24 mouse cellular contexts compared by ENCODE assay signal in the genomic region with DNA sequence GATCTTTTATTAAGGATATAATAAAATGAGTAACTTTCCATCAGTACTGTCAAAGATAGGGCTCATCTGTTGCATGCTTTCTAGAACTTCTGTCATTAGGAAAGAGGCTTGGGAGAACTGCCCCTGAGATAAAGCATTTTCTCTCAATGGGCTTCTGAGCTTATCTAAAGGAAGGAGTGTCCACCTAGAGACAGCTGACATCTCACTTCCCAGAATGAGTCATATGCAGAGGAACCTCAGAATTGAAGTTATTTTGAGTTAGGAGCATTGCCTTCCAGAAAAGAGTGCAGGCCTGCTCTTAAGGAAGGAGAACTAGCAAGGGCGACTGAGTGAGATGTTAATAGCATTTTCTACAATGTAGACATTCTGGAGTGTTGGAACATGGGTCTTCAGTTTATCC. TPM values are rescaled to one million over a fixed set of nuclear protein-coding genes. Genes with fewer than 3 reads are reported as not detected.
A peak's percentile ranks its signal among the peaks of the same experiment; 100 is the strongest.
DNase-seq lines count a peak whose midpoint lies in the region; ATAC-seq and TF ChIP-seq lines count a peak whose summit lies in the region.
"Had no signal": no experiment of that assay in that cellular context is flagged by ENCODE, and none has a peak within 500 bp of the region (broad histone marks: within the 10 kb centered on the region; RNA-seq: fewer than 3 reads in every experiment).

No protein-coding gene starts in this region.

- in situ Hi-C loops in CH12.LX (cut with MboI; ENCODE audit: low pct_ligation_motif_present, low pct_unique_long_range_greater_than_20kb, low sequenced_read_pairs), result no loop called here

- no peak overlapping the region for H3K27ac ChIP-seq in heart, postnatal 0 days (ENCODE audit: low read depth)
- H3K27ac ChIP-seq in heart, adult 2 months, result no peak overlapping the region
- H3K27ac ChIP-seq in CH12.LX (ENCODE audit: insufficient read depth, low read depth), result no peak overlapping the region
- H3K27ac ChIP-seq: embryonic facial prominence, embryonic 13.5 days; embryonic facial prominence, embryonic 15.5 days; forebrain, embryonic 13.5 days; forebrain, embryonic 15.5 days had no signal

- H3K4me3 ChIP-seq in heart, postnatal 0 days (ENCODE audit: low read depth, low read length), result no peak overlapping the region
- H3K4me3 ChIP-seq in heart, adult 2 months, result no peak overlapping the region
- no peak overlapping the region for H3K4me3 ChIP-seq in CH12.LX (replicated peaks in 1 of 3; ENCODE audit: low read depth in 2 of 3, low read length in 2 of 3, poor library complexity in 1 of 3)
- H3K4me3 ChIP-seq: embryonic facial prominence, embryonic 13.5 days; embryonic facial prominence, embryonic 15.5 days; erythroblast, embryonic 14.5 days; forebrain, embryonic 13.5 days; forebrain, embryonic 15.5 days had no signal

- no peak overlapping the region for H3K4me2 ChIP-seq in heart, postnatal 0 days (ENCODE audit: low read depth, low read length)
- H3K4me2 ChIP-seq in CH12.LX (ENCODE audit: insufficient read depth, low read depth, poor library complexity, severe bottlenecking), result no peak overlapping the region
- H3K4me2 ChIP-seq: embryonic facial prominence, embryonic 13.5 days; embryonic facial prominence, embryonic 15.5 days; forebrain, embryonic 13.5 days; forebrain, embryonic 15.5 days had no signal

- H3K9me3 ChIP-seq in heart, postnatal 0 days (replicated peaks; ENCODE audit: control insufficient read depth, low read length), result no peaks in the 10 kb centered on the region
- no peaks in the 10 kb centered on the region for H3K9me3 ChIP-seq in CH12.LX (replicated peaks; ENCODE audit: low read length)
- H3K9me3 ChIP-seq: embryonic facial prominence, embryonic 13.5 days; embryonic facial prominence, embryonic 15.5 days; forebrain, embryonic 13.5 days; forebrain, embryonic 15.5 days had no signal

- no peaks in the 10 kb centered on the region for H3K79me2 ChIP-seq in heart, adult 2 months (replicated peaks; ENCODE audit: control insufficient read depth, insufficient read depth, low read length)
- no peaks in the 10 kb centered on the region for H3K79me2 ChIP-seq in CH12.LX (replicated peaks; ENCODE audit: control insufficient read depth, extremely low read depth, insufficient read depth, poor library complexity, severe bottlenecking)

- no peaks in the 10 kb centered on the region for H3K27me3 ChIP-seq in heart, postnatal 0 days (ENCODE audit: control insufficient read depth, insufficient read depth, low read length)
- H3K27me3 ChIP-seq in heart, adult 2 months (ENCODE audit: control insufficient read depth, insufficient read depth, low read length), result no peaks in the 10 kb centered on the region
- no peaks in the 10 kb centered on the region for H3K27me3 ChIP-seq in CH12.LX (replicated peaks)
- H3K27me3 ChIP-seq: embryonic facial prominence, embryonic 13.5 days; embryonic facial prominence, embryonic 15.5 days; forebrain, embryonic 13.5 days; forebrain, embryonic 15.5 days had no signal

- peak; percentile 14 for DNase-seq in heart, postnatal 0 days (ENCODE audit: low spot score)
- DNase-seq in heart, adult 2 months, result no peak
- DNase-seq in CH12.LX (ENCODE audit: extremely low read depth) (peak; percentile 31), MEL-GATA-1-ER (ENCODE audit: extremely low read depth, low read depth) (peak; percentile 67)
- no peak for DNase-seq in ovary, adult 18-20 months (ENCODE audit: low spot score)
- no peak for DNase-seq in cerebellum, postnatal 10 days
- DNase-seq in spleen, postnatal 10 days (ENCODE audit: low spot score in 2 of 2), result no peak
- DNase-seq: adrenal gland, adult 2 months; adrenal gland, postnatal 10 days; adrenal gland, postnatal 36 days; B cell, adult 2 months; cerebellum, adult 11-12 months; cerebellum, adult 2 months; cerebellum, adult 9-10 months; cerebellum, postnatal 14 days; cerebellum, postnatal 36 days; embryo, embryonic 11 days; forebrain, postnatal 0 days had no signal

- TF ChIP-seq CTCF in heart, postnatal 0 days (IDR thresholded peaks at IDR 0.05; ENCODE audit: low read depth), result no peak
- no peak for TF ChIP-seq CTCF in heart, adult 2 months (IDR thresholded peaks at IDR 0.05)
- TF ChIP-seq CTCF in CH12.LX (conservative IDR thresholded peaks at IDR 0.05 in 1 of 2, IDR thresholded peaks at IDR 0.05 in 1 of 2; ENCODE audit: low read depth in 2 of 2, low read length in 2 of 2), result no peak

- no peak overlapping the region for H3K9ac ChIP-seq in heart, postnatal 0 days (replicated peaks; ENCODE audit: low read depth, low read length)
- H3K9ac ChIP-seq in heart, adult 2 months (ENCODE audit: low read depth, low read length), result no peak overlapping the region
- H3K9ac ChIP-seq in CH12.LX (ENCODE audit: insufficient read depth, low read depth), result no peak overlapping the region
- H3K9ac ChIP-seq: embryonic facial prominence, embryonic 13.5 days; embryonic facial prominence, embryonic 15.5 days; forebrain, embryonic 13.5 days; forebrain, embryonic 15.5 days; forebrain, postnatal 0 days had no signal

- no peaks in the 10 kb centered on the region for H3K36me3 ChIP-seq in heart, postnatal 0 days (replicated peaks; ENCODE audit: control insufficient read depth, insufficient read depth, low read length)
- H3K36me3 ChIP-seq in heart, adult 2 months (ENCODE audit: control insufficient read depth, insufficient read depth, low read length), result no peaks in the 10 kb centered on the region
- H3K36me3 ChIP-seq in CH12.LX (replicated peaks in 1 of 2; ENCODE audit: control insufficient read depth in 1 of 2, insufficient read depth in 1 of 2, low read length in 1 of 2), result no peaks in the 10 kb centered on the region
- H3K36me3 ChIP-seq: embryonic facial prominence, embryonic 13.5 days; embryonic facial prominence, embryonic 15.5 days; forebrain, embryonic 15.5 days had no signal

- WGBS in heart, postnatal 0 days, result 50% methylated on average over 1 of the region's 1 CpGs
- WGBS in heart, adult 2 months, result 67% methylated on average over 1 of the region's 1 CpGs

- no peak for ATAC-seq in heart, postnatal 0 days (ENCODE audit: insufficient read depth, low read depth)
- ATAC-seq: CD4-positive, CD25-positive, alpha-beta regulatory T cell, adult 4 months; forebrain, embryonic 13.5 days; forebrain, embryonic 15.5 days; forebrain, postnatal 0 days had no signal

- H3K4me1 ChIP-seq in heart, postnatal 0 days (ENCODE audit: control insufficient read depth, insufficient read depth), result no peaks in the 10 kb centered on the region
- no peaks in the 10 kb centered on the region for H3K4me1 ChIP-seq in heart, adult 2 months (ENCODE audit: control insufficient read depth, insufficient read depth, low read length)
- peaks cover 8% of the 10 kb centered on the region in 2 experiments; a peak in 3 of 4 replicates for H3K4me1 ChIP-seq in CH12.LX (ENCODE audit: control insufficient read depth in 1 of 2, insufficient read depth in 2 of 2)
- H3K4me1 ChIP-seq: embryonic facial prominence, embryonic 13.5 days; embryonic facial prominence, embryonic 15.5 days; forebrain, embryonic 13.5 days; forebrain, embryonic 15.5 days had no signal

- no peak for TF ChIP-seq EP300 in heart, postnatal 0 days (IDR thresholded peaks at IDR 0.05; ENCODE audit: low read depth)
- no peak for TF ChIP-seq EP300 in heart, adult 2 months (IDR thresholded peaks at IDR 0.05; ENCODE audit: insufficient read depth, low read depth, low read length)
- peak; percentile 74 for TF ChIP-seq EP300 in CH12.LX (IDR thresholded peaks at IDR 0.05; ENCODE audit: low read length)

- TF ChIP-seq RAD21 in CH12.LX (IDR thresholded peaks at IDR 0.05; ENCODE audit: low read depth, low read length), result no peak

- dilution Hi-C loops in CH12.LX (cut with MboI; ENCODE audit: extremely low pct_ligation_motif_present, extremely low pct_unique_long_range_greater_than_20kb, low sequenced_read_pairs), result no loop called here

- no peak for TF ChIP-seq POLR2A in heart, adult 2 months (IDR thresholded peaks at IDR 0.05; ENCODE audit: insufficient read depth, low read depth, low read length)
- TF ChIP-seq POLR2A in CH12.LX (IDR thresholded peaks at IDR 0.05; ENCODE audit: low read depth, low read length), result no peak

- intact Hi-C loops in heart, adult 2 months (cut with DNase I), result no loop called here

TF ChIP-seq in CH12.LX, 34 proteins besides CTCF, POLR2A, EP300 and RAD21 (continues in another document):
- TF ChIP-seq JUND (conservative IDR thresholded peaks at IDR 0.05; ENCODE audit: low read depth, low read length) (peak; percentile 92), SMC3 (IDR thresholded peaks at IDR 0.05; ENCODE audit: low read depth, low read length) (no peak), MEF2A (IDR thresholded peaks at IDR 0.05; ENCODE audit: borderline replicate concordance, low read depth, low read length) (peak; percentile 47; the same call in 1 of the 2 replicates), NRF1 (IDR thresholded peaks at IDR 0.05; ENCODE audit: low read depth, low read length) (no peak), ETS1 (conservative IDR thresholded peaks at IDR 0.05; ENCODE audit: low read depth, low read length) (peak; percentile 56; the same call in 1 of the 2 replicates), HCFC1 (IDR thresholded peaks at IDR 0.05; ENCODE audit: low read depth, low read length) (no peak), BHLHE40 (IDR thresholded peaks at IDR 0.05; ENCODE audit: low read depth, low read length) (peak; percentile 33; the same call in 1 of the 2 replicates), KAT2A (IDR thresholded peaks at IDR 0.05; ENCODE audit: insufficient replicate concordance, low read length) (no peak), RCOR1 (conservative IDR thresholded peaks at IDR 0.05; ENCODE audit: low read depth, low read length) (no peak), PAX5 (IDR thresholded peaks at IDR 0.05; ENCODE audit: low read length) (no peak), MAZ (IDR thresholded peaks at IDR 0.05; ENCODE audit: low read depth, low read length) (no peak), UBTF (IDR thresholded peaks at IDR 0.05; ENCODE audit: low read depth, low read length) (no peak), IRF4 (IDR thresholded peaks at IDR 0.05; ENCODE audit: low read depth, low read length) (peak; percentile 86), JUN (IDR thresholded peaks at IDR 0.05; ENCODE audit: insufficient read depth, low read depth, low read length) (peak; percentile 74), E2F4 (IDR thresholded peaks at IDR 0.05; ENCODE audit: insufficient replicate concordance, low read depth, low read length) (no peak), TBP (conservative IDR thresholded peaks at IDR 0.05; ENCODE audit: low read depth, low read length) (no peak), ZMIZ1 (IDR thresholded peaks at IDR 0.05; ENCODE audit: low read depth, low read length) (no peak), USF1 (IDR thresholded peaks at IDR 0.05; ENCODE audit: low read depth, low read length) (no peak)

RNA-seq across cellular contexts. Expression of a gene that starts 48.4 kb away (rescaled TPM):
- total RNA-seq in heart, postnatal 0 days (2014; rRNA removed; ENCODE audit: low replicate concordance), result 0.04 TPM in 1 of 2 replicates, not detected in the other
- 5.8 and 7.8 TPM in 2 replicates for polyA plus RNA-seq in heart, postnatal 0 days (2015; fragmentation: Nextera tagmentation; extraction: Ambion mirVana)
- total RNA-seq in heart, adult 2 months (2021), result 1 to 10 TPM; 2.7 to 3.6 TPM
- 1.0 and 1.5 TPM in 2 replicates for polyA plus RNA-seq in heart, adult 2 months (2012; rRNA removed)
- 8.7 and 9.3 TPM in 2 replicates for total RNA-seq in CH12.LX (2012; rRNA removed)
- total RNA-seq in CH12.LX (2014; rRNA removed), result 9.6 and 45.7 TPM in 2 replicates
- 11.3 and 15.5 TPM in 2 replicates for polyA plus RNA-seq in CH12.LX (2012; ENCODE audit: insufficient read length, low read depth)

Comparison
In these comparisons a context has a peak if more than half of its experiments do, and no peak if none do; other contexts are left out.
1. DNase-seq: peak in heart, postnatal 0 days (single experiment), CH12.LX (single experiment) and MEL-GATA-1-ER (single experiment); none in heart, adult 2 months (0 of 2), ovary, adult 18-20 months (single experiment), cerebellum, postnatal 10 days (0 of 2) and spleen, postnatal 10 days (0 of 2).